Mouse (Mus musculus) lung, adult 2 months (tissue): ENCODE data around the gene Pgrmc1. TPM values are rescaled to one million over a fixed set of nuclear protein-coding genes. Genes with fewer than 3 reads are reported as not detected.
"Not testable (repeated sequence)": the region's sequence is repeated elsewhere in the genome, so short reads cannot be mapped to it uniquely, and the experiment has no call there.

Experiments
- DNase-seq: peaks from one replicate; pipeline ENCODE4 v3.0.0; 2022
- H3K4me1 ChIP-seq: fragments of 200-500 bp; 2 replicates; pipeline ENCODE4 v1.6.1; 2011; ENCODE audit warnings: low read length; ENCODE audit not compliant: control insufficient read depth, insufficient read depth
- H3K4me3 ChIP-seq: fragments of 200-500 bp; replicated peaks from 2 replicates; pipeline ENCODE3; 2011; ENCODE audit warnings: low read depth, mild to moderate bottlenecking, control low read depth, low read length; ENCODE audit errors: extremely low read depth
- CTCF ChIP-seq: fragments of 200-500 bp; IDR thresholded peaks from 2 replicates; pipeline ENCODE4 v1.5.1; 2011; ENCODE audit warnings: mild to moderate bottlenecking, low read length, control low read depth; ENCODE audit not compliant: insufficient read depth
- POLR2A ChIP-seq: fragments of 200-500 bp; IDR thresholded peaks from 2 replicates; pipeline ENCODE4 v1.6.1; 2011; ENCODE audit warnings: low read depth, mild to moderate bottlenecking, control low read depth, low read length, borderline replicate concordance; ENCODE audit errors: extremely low read depth
- WGBS: fragments of 180-500 bp; shearing (Covaris S2); methylation state at CpG from one replicate; pipeline ENCODE4 v1.1.7; 2018; 5-methylcytosine and 5-hydroxymethylcytosine counted together
- polyA plus RNA-seq: library from polyadenylated mRNA; depleted of rRNA; stranded (reverse); fragments of >200 nt; gene quantifications from 2 replicates; pipeline ENCODE4 v1.2.3, GENCODE M21; 2012; rRNA removed

The Pgrmc1 gene
- 121 and 162 TPM in 2 replicates for polyA plus RNA-seq

GRCm38 (mm10) chrX:36597707-36598389, at the start of gene Pgrmc1:
Gene Pgrmc1, plus strand, starts transcription at chrX:36598206.
- peak; percentile 78 for DNase-seq
- 32% methylated on average over 45 of the region's 45 CpGs for WGBS
- H3K4me1 ChIP-seq = peaks cover 2% of the 10 kb centered on the region; the same call in 1 of the 2 replicates
- TF ChIP-seq CTCF = no peak
- peak; percentile 93 for TF ChIP-seq POLR2A
- H3K4me3 ChIP-seq = peak within 1 kb of the TSS; percentile 95

- 57% methylated on average over 5 of the region's 5 CpGs for WGBS
- TF ChIP-seq POLR2A (no peak), CTCF (no peak)
- DNase-seq = no peak
- no peak overlapping the region for H3K4me3 ChIP-seq
- H3K4me1 ChIP-seq = no peaks in the 10 kb centered on the region; the same call in 1 of the 2 replicates
Observed at GRCm38 (mm10) chrX:36548798-36549197, 49.2 kb upstream of the Pgrmc1 start.

- H3K4me1 ChIP-seq = no peaks in the 10 kb centered on the region; the same call in 1 of the 2 replicates
- H3K4me3 ChIP-seq = no peak overlapping the region
- peak; percentile 2 for DNase-seq
- 29% methylated on average over 5 of the region's 5 CpGs for WGBS
- no peak for TF ChIP-seq CTCF
- no peak for TF ChIP-seq POLR2A
Observed at GRCm38 (mm10) chrX:36550906-36551305, 47.1 kb upstream of the Pgrmc1 start.

GRCm38 (mm10) chrX:36551351-36551750, 46.7 kb upstream of the Pgrmc1 start:
- WGBS = 46% methylated on average over 6 of the region's 6 CpGs

GRCm38 (mm10) chrX:36552055-36552587, 45.9 kb upstream of the Pgrmc1 start:
- no peaks in the 10 kb centered on the region; the same call in 1 of the 2 replicates for H3K4me1 ChIP-seq
- DNase-seq = peak; percentile 7
- 44% methylated on average over 5 of the region's 5 CpGs for WGBS
- no peak overlapping the region for H3K4me3 ChIP-seq
- no peak for TF ChIP-seq CTCF
- no peak for TF ChIP-seq POLR2A

More at GRCm38 (mm10) chrX:36551351-36551750, 46.7 kb upstream of the Pgrmc1 start:
- DNase-seq = no peak
- Histone ChIP-seq H3K4me1 (no peaks in the 10 kb centered on the region; the same call in 1 of the 2 replicates), H3K4me3 (no peak overlapping the region)
- no peak for TF ChIP-seq CTCF
- no peak for TF ChIP-seq POLR2A

- no peak for DNase-seq
- WGBS = 77% methylated on average over 3 of the region's 3 CpGs
- H3K4me3 ChIP-seq = no peak overlapping the region
- TF ChIP-seq POLR2A (no peak), CTCF (no peak)
- no peaks in the 10 kb centered on the region; the same call in 1 of the 2 replicates for H3K4me1 ChIP-seq
Observed at GRCm38 (mm10) chrX:36552715-36553114, 45.3 kb upstream of the Pgrmc1 start.

- WGBS = 73% methylated on average over 2 of the region's 2 CpGs
- DNase-seq, H3K4me1 ChIP-seq, H3K4me3 ChIP-seq: not testable (repeated sequence)
Observed at GRCm38 (mm10) chrX:36555196-36555595, 42.8 kb upstream of the Pgrmc1 start.

GRCm38 (mm10) chrX:36560170-36560569, 37.8 kb upstream of the Pgrmc1 start:
- no peak for TF ChIP-seq CTCF
- TF ChIP-seq POLR2A = no peak
- WGBS = 66% methylated on average over 4 of the region's 4 CpGs
- Histone ChIP-seq H3K4me1 (no peaks in the 10 kb centered on the region), H3K4me3 (no peak overlapping the region)
- DNase-seq = no peak

GRCm38 (mm10) chrX:36561650-36562049, 36.4 kb upstream of the Pgrmc1 start:
- TF ChIP-seq CTCF (peak; percentile 68), POLR2A (no peak)
- H3K4me3 ChIP-seq = no peak overlapping the region
- peak; percentile 68 for DNase-seq

GRCm38 (mm10) chrX:36562079-36562478, 35.9 kb upstream of the Pgrmc1 start:
- TF ChIP-seq POLR2A (no peak), CTCF (no peak)
- Histone ChIP-seq H3K4me1 (no peaks in the 10 kb centered on the region), H3K4me3 (no peak overlapping the region)
- DNase-seq = no peak
- WGBS = 33% methylated on average over 3 of the region's 3 CpGs

More at GRCm38 (mm10) chrX:36561650-36562049, 36.4 kb upstream of the Pgrmc1 start:
- 16% methylated on average over 7 of the region's 7 CpGs for WGBS
- no peaks in the 10 kb centered on the region for H3K4me1 ChIP-seq
